Mouse (Mus musculus) kidney, embryonic 16.5 days (tissue): ENCODE data around the gene Ephb2. TPM values are rescaled to one million over a fixed set of nuclear protein-coding genes. Genes with fewer than 3 reads are reported as not detected.

Source experiments
- ATAC-seq: fragments of 200-750 bp; cut with Nextera tagmentation; 2 replicates; pipeline ENCODE4 v1.8.0; 2017; ENCODE audit warnings: moderate TSS enrichment; ENCODE audit not compliant: low FRiP score, low TSS enrichment
- H3K27ac ChIP-seq: fragments of 300-500 bp; sonication (generic); 2 replicates; pipeline ENCODE4 v1.5.1; 2014; ENCODE audit warnings: low read length
- H3K27me3 ChIP-seq: fragments of 300-500 bp; sonication (generic); 2 replicates; pipeline ENCODE4 v1.6.1; 2014; ENCODE audit warnings: low read length, control low read depth, mixed read lengths; ENCODE audit not compliant: insufficient read depth
- H3K36me3 ChIP-seq: fragments of 300-500 bp; sonication (generic); 2 replicates; pipeline ENCODE4 v1.6.1; 2014; ENCODE audit warnings: low read length, control low read depth, mixed read lengths; ENCODE audit not compliant: insufficient read depth
- H3K4me1 ChIP-seq: fragments of 300-500 bp; sonication (generic); 2 replicates; pipeline ENCODE4 v1.6.1; 2014; ENCODE audit warnings: low read length, control low read depth, mixed read lengths; ENCODE audit not compliant: insufficient read depth
- H3K4me2 ChIP-seq: fragments of 300-500 bp; sonication (generic); replicated peaks from 2 replicates; pipeline ENCODE4 v1.6.1; 2014; ENCODE audit warnings: low read depth, low read length
- H3K4me3 ChIP-seq: fragments of 300-500 bp; sonication (generic); 2 replicates; pipeline ENCODE4 v1.5.1; 2014; ENCODE audit warnings: mild to moderate bottlenecking, low read length
- H3K9ac ChIP-seq: fragments of 300-500 bp; sonication (generic); replicated peaks from 2 replicates; pipeline ENCODE4 v1.6.1; 2014; ENCODE audit warnings: low read length
- H3K9me3 ChIP-seq: fragments of 300-500 bp; sonication (generic); 2 replicates; pipeline ENCODE4 v1.6.1; 2016; ENCODE audit warnings: low read length, control low read depth
- WGBS: fragments of 180-500 bp; shearing (Covaris S2); extraction: QIAGEN DNeasy Blood & Tissue Kit; methylation state at CpG from one replicate; pipeline ENCODE4 v1.1.7; 2014; 5-methylcytosine and 5-hydroxymethylcytosine counted together
- polyA plus RNA-seq: library from polyadenylated mRNA; unstranded; fragments of >200 nt; fragmentation: Nextera tagmentation; extraction: Ambion mirVana; gene quantifications from 2 replicates; pipeline ENCODE4 v1.2.1, GENCODE M21; 2015

The Ephb2 gene
- polyA plus RNA-seq, 1 experiment from 2014 or later, result 3.6 TPM

- no peaks in the 10 kb centered on the region for H3K4me1 ChIP-seq
- peaks cover 19% of the 10 kb centered on the region for H3K36me3 ChIP-seq
- no peak overlapping the region for H3K4me3 ChIP-seq
- H3K27me3 ChIP-seq, result no peaks in the 10 kb centered on the region
- H3K27ac ChIP-seq, result no peak overlapping the region
- WGBS, result 77% methylated on average over 9 of the region's 9 CpGs
- H3K4me2 ChIP-seq, result no peak overlapping the region
- no peaks in the 10 kb centered on the region for H3K9me3 ChIP-seq
- ATAC-seq, result no peak
- no peak overlapping the region for H3K9ac ChIP-seq
These were observed 170.7 kb downstream of the Ephb2 start for GRCm38 (mm10) chr4:136665068-136665467.

- 81% methylated on average over 3 of the region's 3 CpGs for WGBS
- no peak overlapping the region for H3K4me2 ChIP-seq
- H3K36me3 ChIP-seq, result peaks cover 36% of the 10 kb centered on the region
- H3K4me1 ChIP-seq, result no peaks in the 10 kb centered on the region
- H3K27ac ChIP-seq, result no peak overlapping the region
- H3K27me3 ChIP-seq, result no peaks in the 10 kb centered on the region
- no peak overlapping the region for H3K4me3 ChIP-seq
- H3K9me3 ChIP-seq, result no peaks in the 10 kb centered on the region
- no peak overlapping the region for H3K9ac ChIP-seq
- no peak for ATAC-seq
These were observed 177.9 kb downstream of the Ephb2 start for GRCm38 (mm10) chr4:136657914-136658313.

- 77% methylated on average over 10 of the region's 10 CpGs for WGBS
These were observed 182.0 kb downstream of the Ephb2 start for GRCm38 (mm10) chr4:136653692-136654234.

GRCm38 (mm10) chr4:136653019-136653418, 182.8 kb downstream of the Ephb2 start:
- Histone ChIP-seq H3K9me3 (no peaks in the 10 kb centered on the region), H3K4me2 (no peak overlapping the region), H3K4me3 (no peak overlapping the region), H3K9ac (no peak overlapping the region), H3K27ac (no peak overlapping the region), H3K36me3 (peaks cover 8% of the 10 kb centered on the region; the same call in 1 of the 2 replicates), H3K27me3 (no peaks in the 10 kb centered on the region), H3K4me1 (peaks cover 16% of the 10 kb centered on the region)
- 66% methylated on average over 6 of the region's 6 CpGs for WGBS
- ATAC-seq, result no peak

More at GRCm38 (mm10) chr4:136653692-136654234, 182.0 kb downstream of the Ephb2 start:
- Histone ChIP-seq H3K4me2 (no peak overlapping the region), H3K9ac (no peak overlapping the region), H3K9me3 (no peaks in the 10 kb centered on the region), H3K4me3 (no peak overlapping the region), H3K27me3 (no peaks in the 10 kb centered on the region), H3K27ac (no peak overlapping the region), H3K4me1 (peaks cover 13% of the 10 kb centered on the region), H3K36me3 (peaks cover 15% of the 10 kb centered on the region; the same call in 1 of the 2 replicates)
- ATAC-seq, result no peak

GRCm38 (mm10) chr4:136652528-136652910, 183.3 kb downstream of the Ephb2 start:
- 76% methylated on average over 11 of the region's 11 CpGs for WGBS
- H3K9me3 ChIP-seq, result no peaks in the 10 kb centered on the region
- no peaks in the 10 kb centered on the region for H3K27me3 ChIP-seq
- peaks cover 16% of the 10 kb centered on the region for H3K4me1 ChIP-seq
- H3K36me3 ChIP-seq, result 0 out of 2 replicates have a peak, but pooled peaks cover 7% of the 10 kb centered on the region
- ATAC-seq, result no peak
- H3K4me3 ChIP-seq, result no peak overlapping the region
- H3K27ac ChIP-seq, result no peak overlapping the region
- no peak overlapping the region for H3K4me2 ChIP-seq
- H3K9ac ChIP-seq, result no peak overlapping the region

- Histone ChIP-seq H3K9ac (no peak overlapping the region), H3K27me3 (no peaks in the 10 kb centered on the region), H3K4me2 (no peak overlapping the region), H3K9me3 (0 out of 2 replicates have a peak, but pooled peaks cover 2% of the 10 kb centered on the region), H3K27ac (no peak overlapping the region), H3K4me1 (peaks cover 16% of the 10 kb centered on the region), H3K4me3 (no peak overlapping the region), H3K36me3 (0 out of 2 replicates have a peak, but pooled peaks cover 6% of the 10 kb centered on the region)
- no peak for ATAC-seq
- 84% methylated on average over 13 of the region's 13 CpGs for WGBS
These were observed 183.8 kb downstream of the Ephb2 start for GRCm38 (mm10) chr4:136651882-136652527.

- H3K9ac ChIP-seq, result no peak overlapping the region
- H3K4me3 ChIP-seq, result no peak overlapping the region
- H3K27me3 ChIP-seq, result no peaks in the 10 kb centered on the region
- 0 out of 2 replicates have a peak, but pooled peaks cover 2% of the 10 kb centered on the region for H3K9me3 ChIP-seq
- 0 out of 2 replicates have a peak, but pooled peaks cover 2% of the 10 kb centered on the region for H3K36me3 ChIP-seq
- no peak overlapping the region for H3K27ac ChIP-seq
- no peak overlapping the region for H3K4me2 ChIP-seq
- peaks cover 16% of the 10 kb centered on the region for H3K4me1 ChIP-seq
- no peak for ATAC-seq
- 61% methylated on average over 3 of the region's 3 CpGs for WGBS
These were observed 184.4 kb downstream of the Ephb2 start for GRCm38 (mm10) chr4:136651357-136651811.

GRCm38 (mm10) chr4:136650261-136650660, 185.5 kb downstream of the Ephb2 start:
- Histone ChIP-seq H3K27ac (peak overlapping the region; percentile 39), H3K4me3 (no peak overlapping the region)

GRCm38 (mm10) chr4:136649480-136650196, 186.2 kb downstream of the Ephb2 start:
- 27% methylated on average over 13 of the region's 13 CpGs for WGBS
- Histone ChIP-seq H3K27ac (peak overlapping the region; percentile 39), H3K27me3 (no peaks in the 10 kb centered on the region), H3K4me1 (peaks cover 16% of the 10 kb centered on the region), H3K9me3 (0 out of 2 replicates have a peak, but pooled peaks cover 2% of the 10 kb centered on the region), H3K4me3 (no peak overlapping the region; the same call in 1 of the 2 replicates), H3K4me2 (peak overlapping the region; percentile 47), H3K9ac (0 out of 2 replicates have a peak overlapping the region, but pooled peaks have one; percentile 12), H3K36me3 (no peaks in the 10 kb centered on the region)
- ATAC-seq, result peak; percentile 67

More at GRCm38 (mm10) chr4:136650261-136650660, 185.5 kb downstream of the Ephb2 start:
- 0 out of 2 replicates have a peak, but pooled peaks cover 2% of the 10 kb centered on the region for H3K9me3 ChIP-seq
- H3K36me3 ChIP-seq, result no peaks in the 10 kb centered on the region
- H3K4me2 ChIP-seq, result no peak overlapping the region
- no peaks in the 10 kb centered on the region for H3K27me3 ChIP-seq
- no peak for ATAC-seq
- H3K4me1 ChIP-seq, result peaks cover 16% of the 10 kb centered on the region
- 47% methylated on average over 8 of the region's 8 CpGs for WGBS
- H3K9ac ChIP-seq, result no peak overlapping the region
